Mouse (Mus musculus) spleen, adult 2 months (tissue): ENCODE results near the gene Ada. TPM values are rescaled to one million over a fixed set of nuclear protein-coding genes. Genes with fewer than 3 reads are reported as not detected.

Experiments
- DNase-seq, 2 experiments: peaks; one replicate each; pipeline versions ENCODE4 v3.0.0 to v3.0.0-alpha.2; 2012 to 2021; ENCODE audit warnings: low spot score in 2 of 2, low read depth in 1 of 2
- H3K27ac ChIP-seq: fragments of 200-500 bp; 2 replicates; pipeline ENCODE4 v1.5.1; 2012; ENCODE audit warnings: low read length, inconsistent platforms; ENCODE audit not compliant: insufficient read depth
- H3K27me3 ChIP-seq: fragments of 200-500 bp; 2 replicates; pipeline ENCODE4 v1.6.1; 2012; ENCODE audit warnings: mild to moderate bottlenecking, moderate library complexity, low read length, inconsistent platforms; ENCODE audit not compliant: control insufficient read depth, insufficient read depth
- H3K36me3 ChIP-seq: fragments of 200-500 bp; 2 replicates; pipeline ENCODE4 v1.6.1; 2012; ENCODE audit warnings: mild to moderate bottlenecking, low read length, inconsistent platforms; ENCODE audit not compliant: control insufficient read depth, insufficient read depth
- H3K4me1 ChIP-seq: fragments of 200-500 bp; 2 replicates; pipeline ENCODE4 v1.6.1; 2011; ENCODE audit warnings: inconsistent platforms; ENCODE audit not compliant: control insufficient read depth, insufficient read depth, insufficient read length
- H3K4me3 ChIP-seq: fragments of 200-500 bp; 2 replicates; pipeline ENCODE4 v1.5.1; 2011; ENCODE audit warnings: mild to moderate bottlenecking, inconsistent platforms; ENCODE audit not compliant: insufficient read depth, insufficient read length; ENCODE audit errors: extremely low read depth
- CTCF ChIP-seq: fragments of 200-500 bp; IDR thresholded peaks from 2 replicates; pipeline ENCODE4 v1.5.1; 2011; ENCODE audit warnings: mild to moderate bottlenecking, inconsistent platforms; ENCODE audit not compliant: insufficient read depth, insufficient read length, insufficient replicate concordance; ENCODE audit errors: extremely low read depth
- POLR2A ChIP-seq: fragments of 200-500 bp; IDR thresholded peaks from 2 replicates; pipeline ENCODE4 v1.6.1; 2011; ENCODE audit warnings: low read depth, low read length, inconsistent platforms
- WGBS: fragments of 180-500 bp; shearing (Covaris S2); methylation state at CpG from one replicate; pipeline ENCODE4 v1.1.7; 2018; 5-methylcytosine and 5-hydroxymethylcytosine counted together
- polyA plus RNA-seq: library from polyadenylated mRNA; depleted of rRNA; stranded (reverse); fragments of >200 nt; gene quantifications from 2 replicates; pipeline ENCODE4 v1.2.3, GENCODE M21; 2012; rRNA removed

Gene Ada
- polyA plus RNA-seq, 1 experiment, result 4.3 TPM

DNA sequence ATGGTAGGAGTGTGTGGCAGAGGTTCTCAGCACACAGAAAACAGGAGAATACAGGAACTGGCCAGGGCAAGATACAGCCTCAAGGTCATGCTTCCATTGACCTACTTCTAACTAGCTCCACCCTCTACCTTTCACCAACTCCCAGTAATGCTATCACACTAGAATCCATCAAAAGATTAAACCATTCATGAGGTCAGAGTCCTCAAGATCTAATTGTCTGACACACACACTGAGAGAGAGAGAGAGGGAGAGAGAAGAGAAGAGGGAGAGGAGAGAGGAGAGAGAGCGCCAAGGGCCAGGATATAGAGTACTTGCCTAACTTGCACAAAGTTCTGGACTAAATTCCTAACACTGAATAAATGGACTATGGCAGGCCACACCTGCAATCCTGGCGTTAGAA, 67.7 kb downstream of the Ada start:
- no peak for DNase-seq
- Histone ChIP-seq H3K27me3 (no peaks in the 10 kb centered on the region), H3K27ac (no peak overlapping the region), H3K4me3 (no peak overlapping the region), H3K4me1 (peaks cover 23% of the 10 kb centered on the region; the same call in 1 of the 2 replicates), H3K36me3 (peaks cover 2% of the 10 kb centered on the region; the same call in 1 of the 2 replicates)
- WGBS, result 89% methylated on average over 2 of the region's 2 CpGs
- no peak for TF ChIP-seq CTCF
- no peak for TF ChIP-seq POLR2A

DNA sequence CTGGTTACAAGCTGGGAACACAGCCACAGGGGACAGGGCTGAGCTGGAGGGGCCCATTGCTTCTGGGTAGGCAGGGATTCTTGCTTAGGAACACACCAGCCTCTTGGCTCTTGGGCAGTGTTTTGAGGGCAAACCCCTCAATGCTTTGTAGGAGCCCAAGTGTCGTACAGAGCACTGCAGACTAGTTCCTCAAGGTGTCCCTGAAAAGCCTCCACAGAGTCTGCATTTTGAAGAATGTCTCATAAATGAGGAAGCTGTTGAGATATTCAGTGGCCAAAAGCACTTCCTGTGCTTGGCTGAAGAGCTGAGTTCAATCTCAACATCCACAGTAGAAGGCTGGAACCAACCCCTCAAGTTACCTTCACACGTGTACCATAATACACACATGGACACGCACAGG, 73.3 kb downstream of the Ada start:
- Histone ChIP-seq H3K27me3 (no peaks in the 10 kb centered on the region), H3K4me3 (no peak overlapping the region), H3K4me1 (peaks cover 45% of the 10 kb centered on the region; the same call in 1 of the 2 replicates), H3K36me3 (peaks cover 2% of the 10 kb centered on the region; the same call in 1 of the 2 replicates), H3K27ac (peak overlapping the region; percentile 75)
- TF ChIP-seq POLR2A (no peak), CTCF (no peak)
- 37% methylated on average over 3 of the region's 3 CpGs for WGBS
- no peak for DNase-seq

Other genes starting within 250 kb of the Ada start
- gene Hnf4a, start 243.4 kb downstream of the Ada start, polyA plus RNA-seq, result 0.22 and 0.59 TPM in 2 replicates
- 57.9 and 67.7 TPM in 2 replicates for gene Ttpal, start 147.9 kb downstream of the Ada start, polyA plus RNA-seq
- 400 and 443 TPM in 2 replicates for gene Serinc3, start 105.1 kb downstream of the Ada start, polyA plus RNA-seq
- gene Pkig, start 91.9 kb downstream of the Ada start, polyA plus RNA-seq, result 138 and 179 TPM in 2 replicates
- 3.1 and 4.8 TPM in 2 replicates for gene Ccn5, start 70.6 kb upstream of the Ada start, polyA plus RNA-seq
- gene Kcnk15, start 103.4 kb upstream of the Ada start, polyA plus RNA-seq, result not detected in 2 replicates
- 0.09 and 0.12 TPM in 2 replicates for gene Rims4, start 168.4 kb upstream of the Ada start, polyA plus RNA-seq
- 24.0 and 26.4 TPM in 2 replicates for gene Ywhab, start 244.7 kb upstream of the Ada start, polyA plus RNA-seq